Mouse (Mus musculus): Measurements from ENCODE around the gene Gtf3c6. TPM values are rescaled to one million over a fixed set of nuclear protein-coding genes. Genes with fewer than 3 reads are reported as not detected.

The Gtf3c6 gene
- total and polyA plus RNA-seq, 2 experiments from 2014 or later = 41.9 to 55.0 TPM

GRCm38 (mm10) chr10:40258976-40259375 lies 1.1 kb upstream of the Gtf3c6 start:
- Histone ChIP-seq H3K4me2 (ENCODE audit: low read depth) (peak overlapping the region; percentile 56), H3K9ac (peak overlapping the region; percentile 10), H3K27me3 (ENCODE audit: insufficient read depth, low read length) (no peaks in the 10 kb centered on the region), H3K4me1 (ENCODE audit: insufficient read depth) (0 out of 2 replicates have a peak, but pooled peaks cover 4% of the 10 kb centered on the region), H3K4me3 (ENCODE audit: low read depth, low read length) (peak overlapping the region; percentile 64; the same call in 1 of the 2 replicates), H3K9me3 (ENCODE audit: low read length) (no peaks in the 10 kb centered on the region), H3K27ac (ENCODE audit: low read depth, low read length) (peak overlapping the region; percentile 94), H3K36me3 (ENCODE audit: insufficient read depth) (peaks cover 6% of the 10 kb centered on the region; the same call in 1 of the 2 replicates)
- ATAC-seq = no peak
- WGBS = 6% methylated on average over 5 of the region's 5 CpGs
- TF ChIP-seq CTCF (IDR thresholded peaks at IDR 0.05; ENCODE audit: low read depth) = peak; percentile 76
- DNase-seq = peak; percentile 76

GRCm38 (mm10) chr10:40258401-40258966 lies 576 bp upstream of the Gtf3c6 start:
- Histone ChIP-seq H3K27ac (ENCODE audit: low read depth, low read length) (peak overlapping the region; percentile 94), H3K4me3 (ENCODE audit: low read depth, low read length) (peak overlapping the region; percentile 64), H3K4me1 (ENCODE audit: insufficient read depth) (0 out of 2 replicates have a peak, but pooled peaks cover 4% of the 10 kb centered on the region), H3K9ac (peak overlapping the region; percentile 10), H3K4me2 (ENCODE audit: low read depth) (peak overlapping the region; percentile 56), H3K27me3 (ENCODE audit: insufficient read depth, low read length) (no peaks in the 10 kb centered on the region), H3K36me3 (ENCODE audit: insufficient read depth) (peaks cover 10% of the 10 kb centered on the region), H3K9me3 (ENCODE audit: low read length) (no peaks in the 10 kb centered on the region)
- peak; percentile 93 for DNase-seq
- WGBS = under 1% methylated on average over 12 of the region's 12 CpGs
- peak; percentile 71 for TF ChIP-seq CTCF (IDR thresholded peaks at IDR 0.05; ENCODE audit: low read depth)
- peak; percentile 84 for ATAC-seq

GRCm38 (mm10) chr10:40256716-40257115 lies 1.2 kb downstream of the Gtf3c6 start:
- Histone ChIP-seq H3K27ac (ENCODE audit: low read depth, low read length) (peak overlapping the region; percentile 94), H3K4me2 (ENCODE audit: low read depth) (peak overlapping the region; percentile 56), H3K9me3 (ENCODE audit: low read length) (no peaks in the 10 kb centered on the region), H3K4me3 (ENCODE audit: low read depth, low read length) (peak overlapping the region; percentile 64), H3K27me3 (ENCODE audit: insufficient read depth, low read length) (no peaks in the 10 kb centered on the region), H3K36me3 (ENCODE audit: insufficient read depth) (peaks cover 24% of the 10 kb centered on the region), H3K9ac (peak overlapping the region; percentile 83), H3K4me1 (ENCODE audit: insufficient read depth) (0 out of 2 replicates have a peak, but pooled peaks cover 4% of the 10 kb centered on the region)
- 2% methylated on average over 5 of the region's 5 CpGs for WGBS
- peak; percentile 76 for DNase-seq
- no peak for TF ChIP-seq CTCF (IDR thresholded peaks at IDR 0.05; ENCODE audit: low read depth)
- ATAC-seq = peak; percentile 42

- WGBS = 90% methylated on average over 6 of the region's 6 CpGs
- DNase-seq (no peak), ATAC-seq (no peak)
- TF ChIP-seq CTCF (IDR thresholded peaks at IDR 0.05; ENCODE audit: low read depth) = no peak
- peaks cover 60% of the 10 kb centered on the region for H3K36me3 ChIP-seq (ENCODE audit: insufficient read depth)
- no peak overlapping the region for H3K4me3 ChIP-seq (ENCODE audit: low read depth, low read length)
- H3K4me1 ChIP-seq (ENCODE audit: insufficient read depth) = 0 out of 2 replicates have a peak, but pooled peaks cover 7% of the 10 kb centered on the region
- no peak overlapping the region for H3K4me2 ChIP-seq (ENCODE audit: low read depth)
- H3K9me3 ChIP-seq (ENCODE audit: low read length) = no peaks in the 10 kb centered on the region
- no peak overlapping the region for H3K27ac ChIP-seq (ENCODE audit: low read depth, low read length)
- no peaks in the 10 kb centered on the region for H3K27me3 ChIP-seq (ENCODE audit: insufficient read depth, low read length)
- H3K9ac ChIP-seq = no peak overlapping the region
Measured at GRCm38 (mm10) chr10:40250969-40251368, 6.9 kb downstream of the Gtf3c6 start.

- no peaks in the 10 kb centered on the region for H3K9me3 ChIP-seq (ENCODE audit: low read length)
- peak; percentile 43 for DNase-seq
- no peak overlapping the region for H3K4me3 ChIP-seq (ENCODE audit: low read depth, low read length)
- 0 out of 2 replicates have a peak, but pooled peaks cover 7% of the 10 kb centered on the region for H3K4me1 ChIP-seq (ENCODE audit: insufficient read depth)
- no peak overlapping the region for H3K4me2 ChIP-seq (ENCODE audit: low read depth)
- WGBS = 88% methylated on average over 9 of the region's 9 CpGs
- no peaks in the 10 kb centered on the region for H3K27me3 ChIP-seq (ENCODE audit: insufficient read depth, low read length)
- TF ChIP-seq CTCF (IDR thresholded peaks at IDR 0.05; ENCODE audit: low read depth) = peak; percentile 66
- no peak overlapping the region for H3K9ac ChIP-seq
- H3K27ac ChIP-seq (ENCODE audit: low read depth, low read length) = no peak overlapping the region
- no peak for ATAC-seq
- H3K36me3 ChIP-seq (ENCODE audit: insufficient read depth) = peaks cover 60% of the 10 kb centered on the region
Measured at GRCm38 (mm10) chr10:40249625-40250024, 8.3 kb downstream of the Gtf3c6 start.

- peak overlapping the region; percentile 66 for H3K4me3 ChIP-seq (ENCODE audit: low read depth, low read length)
- no peak for TF ChIP-seq CTCF (IDR thresholded peaks at IDR 0.05; ENCODE audit: low read depth)
- no peak for DNase-seq
- 29% methylated on average over 11 of the region's 11 CpGs for WGBS
- H3K9ac ChIP-seq = peak overlapping the region; percentile 53
- H3K36me3 ChIP-seq (ENCODE audit: insufficient read depth) = peaks cover 49% of the 10 kb centered on the region
- peak overlapping the region; percentile 69 for H3K4me2 ChIP-seq (ENCODE audit: low read depth)
- peak overlapping the region; percentile 80 for H3K27ac ChIP-seq (ENCODE audit: low read depth, low read length)
- no peaks in the 10 kb centered on the region for H3K27me3 ChIP-seq (ENCODE audit: insufficient read depth, low read length)
- peak; percentile 33 for ATAC-seq
- H3K9me3 ChIP-seq (ENCODE audit: low read length) = no peaks in the 10 kb centered on the region
- H3K4me1 ChIP-seq (ENCODE audit: insufficient read depth) = 0 out of 2 replicates have a peak, but pooled peaks cover 7% of the 10 kb centered on the region
Measured at GRCm38 (mm10) chr10:40247166-40247716, 10.7 kb downstream of the Gtf3c6 start.
